Mouse (Mus musculus) MEL (cell line): ENCODE results near the gene Vgll4. TPM values are rescaled to one million over a fixed set of nuclear protein-coding genes. Genes with fewer than 3 reads are reported as not detected.

Experiments used
- DNase-seq: peaks from one replicate; pipeline ENCODE4 v3.0.0; 2011; ENCODE audit warnings: low read depth, low spot score
- H3K27ac ChIP-seq: 2 replicates; pipeline ENCODE4 v1.5.1; 2012; ENCODE audit warnings: low read depth, mild to moderate bottlenecking, control low read depth, low read length, moderate library complexity; ENCODE audit not compliant: control insufficient read depth
- H3K27me3 ChIP-seq, 2 experiments: fragments of 150-350 bp in 1 of 2; sonication (generic) in 1 of 2; 2 replicates each; pipeline ENCODE4 v1.6.1; 2012; ENCODE audit warnings: low read length in 2 of 2, mild to moderate bottlenecking in 2 of 2, improper control_type of control experiment in 1 of 2, moderate library complexity in 1 of 2; ENCODE audit not compliant: insufficient read depth in 2 of 2, control insufficient read depth in 1 of 2
- H3K36me3 ChIP-seq, 2 experiments: 2 replicates each; pipeline ENCODE4 v1.6.1; 2012 to 2014; ENCODE audit warnings: low read length in 2 of 2, improper control_type of control experiment in 1 of 2, inconsistent platforms in 1 of 2, mild to moderate bottlenecking in 1 of 2; ENCODE audit not compliant: insufficient read depth in 2 of 2, control insufficient read depth in 1 of 2
- H3K4me1 ChIP-seq, 2 experiments: fragments of 150-350 bp in 1 of 2; sonication (generic) in 1 of 2; 2 replicates each; pipeline ENCODE4 v1.6.1; 2012; ENCODE audit warnings: low read length in 2 of 2, improper control_type of control experiment in 1 of 2, mild to moderate bottlenecking in 1 of 2; ENCODE audit not compliant: insufficient read depth in 2 of 2, control insufficient read depth in 1 of 2
- H3K4me3 ChIP-seq, 2 experiments: fragments of 150-350 bp in 1 of 2; sonication (generic) in 1 of 2; 2 replicates each; pipeline ENCODE4 v1.5.1; 2012; ENCODE audit warnings: low read depth in 2 of 2, low read length in 2 of 2, mild to moderate bottlenecking in 2 of 2, moderate library complexity in 2 of 2, control low read depth in 1 of 2, improper control_type of control experiment in 1 of 2; ENCODE audit not compliant: control insufficient read depth in 1 of 2, insufficient read depth in 1 of 2
- H3K79me2 ChIP-seq: 2 replicates; pipeline ENCODE4 v1.6.1; 2012; ENCODE audit warnings: mild to moderate bottlenecking, low read length, moderate library complexity; ENCODE audit not compliant: control insufficient read depth, poor library complexity, insufficient read depth
- H3K9ac ChIP-seq: 2 replicates; pipeline ENCODE4 v1.6.1; 2012; ENCODE audit warnings: low read depth, mild to moderate bottlenecking, control low read depth, low read length, moderate library complexity; ENCODE audit not compliant: control insufficient read depth, poor library complexity, severe bottlenecking
- H3K9me3 ChIP-seq: fragments of 150-350 bp; sonication (generic); replicated peaks from 2 replicates; pipeline ENCODE4 v1.6.1; 2012; ENCODE audit warnings: mild to moderate bottlenecking, low read length, improper control_type of control experiment, moderate library complexity; ENCODE audit not compliant: insufficient read depth
- CHD1 ChIP-seq: IDR thresholded peaks from 2 replicates; pipeline ENCODE4 v1.6.1; 2012; ENCODE audit warnings: low read depth, mild to moderate bottlenecking, inconsistent platforms, low read length, improper control_type of control experiment
- CHD2 ChIP-seq: IDR thresholded peaks from 2 replicates; pipeline ENCODE4 v1.6.1; 2011; ENCODE audit warnings: low read length, improper control_type of control experiment
- E2F4 ChIP-seq: IDR thresholded peaks from 2 replicates; pipeline ENCODE4 v1.6.1; 2011; ENCODE audit warnings: low read depth, low read length, improper control_type of control experiment, borderline replicate concordance
- EP300 ChIP-seq, 2 experiments: IDR thresholded peaks; 2 replicates each; pipeline ENCODE4 v1.6.1; 2011; ENCODE audit warnings: improper control_type of control experiment in 2 of 2, low read length in 2 of 2, low read depth in 1 of 2, mild to moderate bottlenecking in 1 of 2
- GABPA ChIP-seq: IDR thresholded peaks from 2 replicates; pipeline ENCODE4 v1.6.1; 2012; ENCODE audit warnings: low read depth, mild to moderate bottlenecking, inconsistent platforms, low read length, improper control_type of control experiment, moderate library complexity
- JUND ChIP-seq: IDR thresholded peaks from 2 replicates; pipeline ENCODE4 v1.6.1; 2011; ENCODE audit warnings: low read depth, mild to moderate bottlenecking, improper control_type of control experiment, low read length
- MAFK ChIP-seq: IDR thresholded peaks from 2 replicates; pipeline ENCODE4 v1.6.1; 2011; ENCODE audit warnings: low read depth, mild to moderate bottlenecking, low read length, improper control_type of control experiment, borderline replicate concordance
- MXI1 ChIP-seq: IDR thresholded peaks from 2 replicates; pipeline ENCODE4 v1.6.1; 2011; ENCODE audit warnings: mild to moderate bottlenecking, low read depth, low read length, improper control_type of control experiment
- MYC ChIP-seq: IDR thresholded peaks from 2 replicates; pipeline ENCODE4 v1.6.1; 2011; ENCODE audit warnings: low read depth, mild to moderate bottlenecking, low read length, improper control_type of control experiment, moderate library complexity
- NELFE ChIP-seq: IDR thresholded peaks from 2 replicates; pipeline ENCODE4 v1.6.1; 2011; ENCODE audit warnings: low read depth, low read length, improper control_type of control experiment
- NRF1 ChIP-seq: IDR thresholded peaks from 2 replicates; pipeline ENCODE4 v1.6.1; 2014; ENCODE audit warnings: low read depth, mild to moderate bottlenecking, inconsistent platforms, low read length, improper control_type of control experiment, moderate library complexity; ENCODE audit not compliant: poor library complexity, insufficient read depth, severe bottlenecking
- POLR2A ChIP-seq, 2 experiments: IDR thresholded peaks; 2 replicates each; pipeline ENCODE4 v1.6.1; 2011 to 2012; ENCODE audit warnings: low read length in 2 of 2, mild to moderate bottlenecking in 2 of 2, control low read depth in 1 of 2, improper control_type of control experiment in 1 of 2, low read depth in 1 of 2, moderate library complexity in 1 of 2; ENCODE audit not compliant: control insufficient read depth in 1 of 2, insufficient read depth in 1 of 2, poor library complexity in 1 of 2
- POLR2AphosphoS5 ChIP-seq: IDR thresholded peaks from 2 replicates; pipeline ENCODE4 v1.6.1; 2012; ENCODE audit warnings: low read depth, borderline replicate concordance, mild to moderate bottlenecking, inconsistent platforms, low read length, moderate library complexity, mixed read lengths
- RAD21 ChIP-seq: IDR thresholded peaks from 2 replicates; pipeline ENCODE4 v1.6.1; 2011; ENCODE audit warnings: mild to moderate bottlenecking, low read depth, low read length, improper control_type of control experiment
- RCOR1 ChIP-seq: IDR thresholded peaks from 2 replicates; pipeline ENCODE4 v1.6.1; 2012; ENCODE audit warnings: low read depth, mild to moderate bottlenecking, inconsistent platforms, low read length, improper control_type of control experiment
- TAL1 ChIP-seq: IDR thresholded peaks from 2 replicates; pipeline ENCODE4 v1.6.1; 2012; ENCODE audit warnings: mild to moderate bottlenecking, inconsistent platforms, low read length, moderate library complexity, mixed read lengths
- TBP ChIP-seq: IDR thresholded peaks from 2 replicates; pipeline ENCODE4 v1.8.0; 2011; ENCODE audit warnings: low read depth, low read length, improper control_type of control experiment
- UBTF ChIP-seq: IDR thresholded peaks from 2 replicates; pipeline ENCODE4 v1.6.1; 2012; ENCODE audit warnings: low read depth, mild to moderate bottlenecking, inconsistent platforms, low read length, improper control_type of control experiment, moderate library complexity, borderline replicate concordance; ENCODE audit not compliant: insufficient read depth
- ZNF384 ChIP-seq: IDR thresholded peaks from 2 replicates; pipeline ENCODE4 v1.6.1; 2012; ENCODE audit warnings: low read depth, mild to moderate bottlenecking, inconsistent platforms, low read length, improper control_type of control experiment
- polyA plus RNA-seq, 2 experiments: library from polyadenylated mRNA; stranded (reverse) in 1 of 2; unstranded in 1 of 2; fragments of >175 nt in 1 of 2; fragments of >200 nt in 1 of 2; gene quantifications; 2 replicates each; pipeline versions ENCODE4 v1.2.1 to v1.2.4; 2012; ENCODE audit warnings: low replicate concordance in 2 of 2, low read depth in 1 of 2; ENCODE audit not compliant: insufficient read length in 2 of 2, insufficient read depth in 1 of 2, missing spikeins in 1 of 2
- total RNA-seq: library from RNA; depleted of rRNA; stranded (reverse); fragments of 300-350 nt; gene quantifications from 2 replicates; pipeline ENCODE4 v1.2.3, GENCODE M21; 2012

Vgll4 gene
- total and polyA plus RNA-seq, 3 experiments, result 18.1 to 21.5 TPM; not detected in 1

DNA sequence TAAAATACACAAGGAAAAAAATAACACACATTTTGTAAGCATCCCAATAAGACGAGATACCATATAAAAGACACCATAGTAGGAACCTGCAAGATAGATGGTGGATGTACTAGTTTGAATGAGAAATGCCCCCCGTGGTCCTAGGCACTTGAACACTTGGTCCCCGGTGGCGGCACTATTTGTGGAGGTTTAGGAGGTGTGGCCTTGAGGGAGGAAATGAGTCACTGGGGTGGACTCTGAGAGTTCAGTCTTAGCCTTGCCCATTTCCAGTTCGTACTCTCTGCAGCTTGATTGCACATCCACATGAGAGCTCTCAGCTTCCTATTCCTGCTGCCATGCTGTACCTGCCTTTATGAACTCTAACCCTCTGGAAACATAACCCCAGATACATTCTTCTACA is 15.3 kb downstream of the Vgll4 start:
- no peak overlapping the region for H3K4me3 ChIP-seq
- H3K4me1 ChIP-seq, result no peaks in the 10 kb centered on the region
- no peak for DNase-seq
- H3K36me3 ChIP-seq, result no peaks in the 10 kb centered on the region
- H3K9me3 ChIP-seq, result no peaks in the 10 kb centered on the region
- H3K79me2 ChIP-seq, result no peaks in the 10 kb centered on the region
- H3K27me3 ChIP-seq, result no peaks in the 10 kb centered on the region
- no peak overlapping the region for H3K9ac ChIP-seq
- no peak for TF ChIP-seq JUND
- TF ChIP-seq RCOR1, result no peak
- no peak for TF ChIP-seq POLR2A (IDR thresholded peaks at IDR 0.05; ENCODE audit: control insufficient read depth in 1 of 2, insufficient read depth in 1 of 2, low read depth in 1 of 2, low read length in 2 of 2, poor library complexity in 1 of 2)
- no peak for TF ChIP-seq MXI1
- no peak for TF ChIP-seq RAD21
- no peak for TF ChIP-seq ZNF384
- TF ChIP-seq UBTF, result no peak
- no peak for TF ChIP-seq TAL1
- TF ChIP-seq MYC, result no peak
- TF ChIP-seq NRF1, result no peak
- no peak overlapping the region for H3K27ac ChIP-seq

DNA sequence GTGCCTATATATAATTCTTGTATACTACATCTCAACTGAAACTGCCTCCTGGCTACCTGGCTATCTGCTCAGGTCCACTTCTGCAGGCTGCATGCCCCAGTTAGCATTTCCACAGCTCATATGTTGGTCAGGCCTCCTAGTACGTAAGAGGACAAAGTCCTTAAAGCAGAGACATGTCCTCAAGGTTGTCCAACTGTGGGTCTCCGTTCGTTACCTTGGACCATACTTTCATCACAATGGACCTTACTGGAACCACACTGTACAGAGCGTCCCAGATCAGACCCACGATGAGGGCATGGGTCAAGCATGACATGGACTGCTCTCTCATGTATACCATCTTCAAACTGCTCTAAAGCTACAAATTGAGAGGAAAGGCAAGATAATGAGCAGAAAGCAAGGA is 16.2 kb downstream of the Vgll4 start:
- Histone ChIP-seq H3K4me3 (no peak overlapping the region), H3K4me1 (no peaks in the 10 kb centered on the region), H3K79me2 (no peaks in the 10 kb centered on the region), H3K36me3 (no peaks in the 10 kb centered on the region), H3K27ac (no peak overlapping the region), H3K27me3 (no peaks in the 10 kb centered on the region), H3K9ac (no peak overlapping the region), H3K9me3 (no peaks in the 10 kb centered on the region)
- no peak for TF ChIP-seq CHD2
- no peak for TF ChIP-seq TBP
- TF ChIP-seq EP300 (IDR thresholded peaks at IDR 0.05; ENCODE audit: low read depth in 1 of 2, low read length in 2 of 2), result no peak
- no peak for TF ChIP-seq E2F4
- no peak for TF ChIP-seq MAFK
- no peak for TF ChIP-seq RCOR1
- no peak for TF ChIP-seq JUND
- TF ChIP-seq POLR2AphosphoS5, result no peak
- TF ChIP-seq GABPA, result no peak
- TF ChIP-seq CHD1, result no peak
- no peak for TF ChIP-seq NELFE
- no peak for DNase-seq
